In genomic region chr12:77060060-77060695, GRCm38 (mm10) we compare ENCODE assay signal across 7 mouse cellular contexts.
A peak's percentile ranks its signal among the peaks of the same experiment; 100 is the strongest.
DNase-seq lines count a peak whose midpoint lies in the region; ATAC-seq and TF ChIP-seq lines count a peak whose summit lies in the region.

No protein-coding gene starts in this region.

- peak overlapping the region; percentile 48 for H3K4me3 ChIP-seq in bone marrow macrophage, adult 2 months (ENCODE audit: insufficient read depth, low read length)
- H3K4me3 ChIP-seq in heart, embryonic 13.5 days = peak overlapping the region; percentile 47
- H3K4me3 ChIP-seq in kidney, embryonic 16.5 days (ENCODE audit: low read length) = peak overlapping the region; percentile 38
- H3K4me3 ChIP-seq in stomach, postnatal 0 days (ENCODE audit: low read depth, low read length) = peak overlapping the region; percentile 12; the same call in 1 of the 2 replicates

- H3K27me3 ChIP-seq in heart, embryonic 13.5 days (replicated peaks) = peaks cover 42% of the 10 kb centered on the region
- 0 out of 2 replicates have a peak, but pooled peaks cover 7% of the 10 kb centered on the region for H3K27me3 ChIP-seq in kidney, embryonic 16.5 days (ENCODE audit: insufficient read depth, low read length)
- H3K27me3 ChIP-seq in stomach, postnatal 0 days (ENCODE audit: control insufficient read depth, insufficient read depth, low read length) = no peaks in the 10 kb centered on the region

- no peaks in the 10 kb centered on the region for H3K9me3 ChIP-seq in heart, embryonic 13.5 days
- H3K9me3 ChIP-seq in kidney, embryonic 16.5 days (ENCODE audit: low read length) = no peaks in the 10 kb centered on the region
- no peaks in the 10 kb centered on the region for H3K9me3 ChIP-seq in stomach, postnatal 0 days (ENCODE audit: control insufficient read depth, low read length)

- peak overlapping the region; percentile 70 for H3K4me2 ChIP-seq in heart, embryonic 13.5 days
- H3K4me2 ChIP-seq in kidney, embryonic 16.5 days (replicated peaks; ENCODE audit: low read depth, low read length) = peak overlapping the region; percentile 50
- H3K4me2 ChIP-seq in stomach, postnatal 0 days (replicated peaks; ENCODE audit: low read depth) = peak overlapping the region; percentile 39

- TF ChIP-seq POLR2A in bone marrow macrophage, adult 2 months (IDR thresholded peaks at IDR 0.05; ENCODE audit: borderline replicate concordance, low read depth, low read length) = no peak

- no peak overlapping the region for H3K27ac ChIP-seq in bone marrow macrophage, adult 2 months (ENCODE audit: insufficient read depth, low read depth, low read length)
- H3K27ac ChIP-seq in heart, embryonic 13.5 days (replicated peaks) = peak overlapping the region; percentile 38
- H3K27ac ChIP-seq in kidney, embryonic 16.5 days (ENCODE audit: low read length) = peak overlapping the region; percentile 41; the same call in 1 of the 2 replicates
- H3K27ac ChIP-seq in stomach, postnatal 0 days (replicated peaks) = peak overlapping the region; percentile 85

- no peak for ATAC-seq in heart, embryonic 13.5 days (ENCODE audit: extremely low read depth, insufficient number of reproducible peaks, low FRiP score, low TSS enrichment)
- peak; percentile 88 for ATAC-seq in kidney, embryonic 16.5 days (ENCODE audit: low FRiP score, low TSS enrichment)
- peak; percentile 65 for ATAC-seq in stomach, postnatal 0 days (ENCODE audit: low FRiP score, low TSS enrichment)

- DNase-seq in ES-CJ7 (ENCODE audit: low read depth, low spot score) = peak; percentile 45
- DNase-seq in lung, postnatal 36 days = peak; percentile 62
- DNase-seq in stomach, postnatal 0 days (ENCODE audit: low spot score) = peak; percentile 77
- no peak for DNase-seq in cerebellum, adult 11-12 months

- TF ChIP-seq EP300 in stomach, postnatal 0 days (optimal IDR thresholded peaks at IDR 0.05) = no peak

- no peak; the same call in 1 of the 2 replicates for TF ChIP-seq CTCF in bone marrow macrophage, adult 2 months (IDR thresholded peaks at IDR 0.05; ENCODE audit: low read depth, low read length)
- TF ChIP-seq CTCF in stomach, postnatal 0 days (IDR thresholded peaks at IDR 0.05; ENCODE audit: low read depth) = no peak

- no peaks in the 10 kb centered on the region for H3K36me3 ChIP-seq in heart, embryonic 13.5 days
- H3K36me3 ChIP-seq in kidney, embryonic 16.5 days (ENCODE audit: insufficient read depth, low read length) = no peaks in the 10 kb centered on the region
- no peaks in the 10 kb centered on the region for H3K36me3 ChIP-seq in stomach, postnatal 0 days (ENCODE audit: control insufficient read depth, insufficient read depth, low read length)

- 16% methylated on average over 16 of the region's 16 CpGs for WGBS in heart, embryonic 13.5 days
- WGBS in kidney, embryonic 16.5 days = 10% methylated on average over 16 of the region's 16 CpGs
- WGBS in stomach, postnatal 0 days = 16% methylated on average over 16 of the region's 16 CpGs

- peak overlapping the region; percentile 20 for H3K9ac ChIP-seq in heart, embryonic 13.5 days
- peak overlapping the region; percentile 57 for H3K9ac ChIP-seq in kidney, embryonic 16.5 days (replicated peaks; ENCODE audit: low read length)
- H3K9ac ChIP-seq in stomach, postnatal 0 days (ENCODE audit: low read length) = peak overlapping the region; percentile 14; the same call in 1 of the 2 replicates

- H3K4me1 ChIP-seq in bone marrow macrophage, adult 2 months (ENCODE audit: control insufficient read depth, insufficient read depth, low read length) = peaks cover 13% of the 10 kb centered on the region
- peaks cover 33% of the 10 kb centered on the region for H3K4me1 ChIP-seq in heart, embryonic 13.5 days
- H3K4me1 ChIP-seq in kidney, embryonic 16.5 days (ENCODE audit: insufficient read depth, low read length) = peaks cover 10% of the 10 kb centered on the region
- no peaks in the 10 kb centered on the region; the same call in 1 of the 2 replicates for H3K4me1 ChIP-seq in stomach, postnatal 0 days (replicated peaks; ENCODE audit: control insufficient read depth, insufficient read depth)
